Mouse (Mus musculus) neutrophil, adult 65 days (primary cell): ENCODE results near the gene Hist1h4j. TPM values are rescaled to one million over a fixed set of nuclear protein-coding genes. Genes with fewer than 3 reads are reported as not detected.

Source experiments
- total RNA-seq: library from RNA; stranded (reverse); gene quantifications from 2 replicates; pipeline ENCODE4 v1.2.4, GENCODE M21; 2023

Gene Hist1h4j
- 66.9 and 93.4 TPM in 2 replicates for total RNA-seq

DNA sequence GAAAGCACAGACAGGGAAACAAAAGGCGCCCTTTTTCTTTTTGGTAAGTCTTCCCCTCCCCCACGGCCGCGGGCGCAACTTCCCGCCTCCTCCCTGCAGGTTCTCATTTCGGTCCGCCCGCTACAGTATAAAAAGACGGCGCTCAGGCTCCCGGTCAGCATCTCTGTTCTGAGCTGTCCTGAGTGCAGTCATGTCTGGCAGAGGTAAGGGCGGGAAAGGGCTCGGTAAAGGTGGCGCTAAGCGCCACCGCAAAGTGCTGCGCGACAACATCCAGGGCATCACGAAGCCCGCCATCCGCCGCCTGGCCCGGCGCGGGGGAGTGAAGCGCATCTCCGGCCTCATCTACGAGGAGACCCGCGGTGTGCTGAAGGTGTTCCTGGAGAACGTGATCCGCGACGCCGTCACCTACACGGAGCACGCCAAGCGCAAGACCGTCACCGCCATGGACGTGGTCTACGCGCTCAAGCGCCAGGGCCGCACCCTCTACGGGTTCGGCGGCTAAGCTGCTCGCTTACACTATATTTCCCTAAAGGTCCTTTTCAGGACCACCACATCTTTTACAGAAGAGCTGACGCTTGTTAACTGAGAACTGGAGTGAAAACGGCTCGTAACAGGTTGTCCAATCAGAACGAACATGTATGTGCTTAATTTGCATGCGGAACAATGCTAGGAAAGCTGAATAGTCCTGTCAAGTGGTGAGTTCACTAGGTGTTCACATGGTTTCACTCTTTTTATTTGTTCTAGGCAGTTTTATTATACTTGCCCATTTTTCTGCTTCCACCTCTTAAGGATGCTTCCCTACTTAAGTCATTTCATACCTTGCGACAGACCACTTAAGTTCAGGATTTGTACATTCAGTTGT, at the start of gene Hist1h4j:
TSS of gene Hist1h4j (plus strand) at position 159 of the 862 bp plus-strand sequence.

DNA sequence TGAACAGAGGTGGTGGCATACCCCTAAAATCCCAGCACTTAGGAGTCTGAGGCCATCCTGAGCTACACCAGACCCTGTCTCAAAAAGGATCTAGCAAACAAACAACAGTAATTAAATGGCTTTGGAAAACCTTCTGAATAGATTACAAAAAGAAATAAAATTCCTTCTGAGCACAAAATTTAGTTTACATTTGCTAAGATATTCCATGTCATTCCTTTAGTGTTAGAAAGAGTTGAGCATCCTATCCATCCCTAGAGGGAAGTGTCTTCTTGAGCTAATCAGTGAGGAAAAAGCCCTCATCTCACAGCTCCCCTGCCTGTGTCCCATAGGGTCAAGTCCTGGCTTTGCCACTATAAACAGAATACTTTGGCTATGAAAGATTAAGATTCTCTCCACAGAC, 37.1 kb upstream of the Hist1h4j start, which contains the start of gene Olfr1359:
TSS of gene Olfr1359 (plus strand) at position 301 of the 400 bp plus-strand sequence.

GRCm38 (mm10) chr13:21715864-21716539, 18.9 kb upstream of the Hist1h4j start, which contains the start of the genes Hist1h2bl and Hist1h2ai:
Gene Hist1h2bl (minus strand): TSS chr13:21716143.
Gene Hist1h2ai (plus strand): TSS chr13:21716422.

GRCm38 (mm10) chr13:21717397-21718357, 17.2 kb upstream of the Hist1h4j start, which contains the start of gene Hist1h3h:
Gene Hist1h3h (plus strand): TSS chr13:21717659.

GRCm38 (mm10) chr13:21721757-21722372, 13.0 kb upstream of the Hist1h4j start, which contains the start of gene Hist1h2bm:
Gene Hist1h2bm (plus strand): TSS chr13:21722044.

GRCm38 (mm10) chr13:21750159-21751017, 15.5 kb downstream of the Hist1h4j start, which contains the start of gene Hist1h4k:
Gene Hist1h4k (minus strand): TSS chr13:21750505.

GRCm38 (mm10) chr13:21753524-21754285, 18.8 kb downstream of the Hist1h4j start, which contains the start of the genes Hist1h2ak and Hist1h2bn:
Gene Hist1h2ak (minus strand): TSS chr13:21753827.
Gene Hist1h2bn (plus strand): TSS chr13:21754123.

DNA sequence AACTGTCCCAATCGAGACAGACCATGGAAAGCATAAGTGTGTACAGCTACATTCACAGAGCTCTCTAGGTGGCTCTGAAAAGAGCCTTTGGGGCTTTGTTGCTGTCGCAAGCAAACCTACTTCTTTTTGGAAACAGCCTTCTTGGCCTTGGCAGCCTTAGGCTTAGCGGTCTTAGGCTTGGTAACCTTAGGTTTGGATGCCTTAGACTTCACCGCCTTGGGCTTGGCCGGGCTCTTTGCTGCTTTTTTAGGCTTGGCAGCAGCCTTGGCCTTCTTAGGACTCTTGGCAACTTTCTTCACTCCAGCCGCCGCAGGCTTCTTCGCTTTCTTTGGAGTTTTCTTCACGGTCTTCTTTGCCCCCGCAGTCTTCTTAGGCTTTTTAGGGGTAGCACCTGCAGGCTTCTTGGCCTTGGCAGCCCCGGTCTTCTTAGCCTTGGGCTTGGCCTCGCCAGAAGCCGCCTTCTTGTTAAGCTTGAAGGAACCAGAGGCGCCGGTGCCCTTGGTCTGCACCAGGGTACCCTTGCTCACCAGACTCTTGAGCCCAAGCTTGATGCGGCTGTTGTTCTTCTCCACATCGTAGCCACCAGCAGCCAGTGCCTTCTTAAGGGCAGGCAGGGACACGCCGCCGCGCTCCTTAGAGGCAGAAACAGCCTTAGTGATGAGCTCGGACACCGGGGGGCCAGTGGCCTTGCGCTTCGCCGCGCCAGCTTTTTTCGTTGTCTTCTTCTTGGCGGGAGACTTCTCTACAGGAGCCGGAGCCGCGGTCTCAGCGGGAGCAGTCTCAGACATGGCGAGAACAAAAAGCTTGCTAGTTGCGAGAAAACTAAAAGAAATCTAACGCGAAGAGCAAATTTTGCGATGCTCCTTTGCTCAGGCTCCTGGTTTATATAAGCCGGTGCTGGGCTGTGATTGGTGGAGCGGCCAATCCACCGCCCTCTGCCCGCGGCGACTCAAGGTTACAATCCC, 45.2 kb downstream of the Hist1h4j start, which contains the start of gene Hist1h1b:
TSS of gene Hist1h1b (minus strand) at position 859 of the 965 bp plus-strand sequence.

GRCm38 (mm10) chr13:21783255-21783617, 48.4 kb downstream of the Hist1h4j start, which contains the start of gene Hist1h3i:
Gene Hist1h3i (minus strand): TSS chr13:21783370.

Other genes with a start within 250 kb of the Hist1h4j start
- 4.7 and 5.3 TPM in 2 replicates for gene AK157302, start 239.8 kb upstream of the Hist1h4j start, total RNA-seq
- 9.1 and 10.0 TPM in 2 replicates for gene Gm11273, start 233.6 kb upstream of the Hist1h4j start, total RNA-seq
- gene Zkscan8, start 203.9 kb upstream of the Hist1h4j start, total RNA-seq = 2.6 and 3.3 TPM in 2 replicates
- gene Olfr1366, start 192.3 kb upstream of the Hist1h4j start, total RNA-seq = not detected in 2 replicates
- not detected in 2 replicates for gene Olfr1535, start 175.2 kb upstream of the Hist1h4j start, total RNA-seq
- not detected in 2 replicates for gene Olfr1364, start 153.3 kb upstream of the Hist1h4j start, total RNA-seq
- not detected in 2 replicates for gene Olfr1362, start 121.0 kb upstream of the Hist1h4j start, total RNA-seq
- gene Olfr11, start 92.5 kb upstream of the Hist1h4j start, total RNA-seq = not detected in 2 replicates
- gene Olfr1361, start 71.7 kb upstream of the Hist1h4j start, total RNA-seq = not detected in 2 replicates
- gene Olfr1360, start 57.7 kb upstream of the Hist1h4j start, total RNA-seq = not detected in 2 replicates
- gene Olfr1359, start 37.0 kb upstream of the Hist1h4j start, total RNA-seq = not detected in 2 replicates
- 555 and 664 TPM in 2 replicates for gene Hist1h2bl, start 18.9 kb upstream of the Hist1h4j start, total RNA-seq
- 246 and 285 TPM in 2 replicates for gene Hist1h2ai, start 18.6 kb upstream of the Hist1h4j start, total RNA-seq
- gene Hist1h3h, start 17.4 kb upstream of the Hist1h4j start, total RNA-seq = 883 and 948 TPM in 2 replicates
- 134 and 170 TPM in 2 replicates for gene Hist1h2bm, start 13.0 kb upstream of the Hist1h4j start, total RNA-seq
- 1,648 and 2,005 TPM in 2 replicates for gene Hist1h4k, start 15.4 kb downstream of the Hist1h4j start, total RNA-seq
- 280 and 284 TPM in 2 replicates for gene Hist1h2ak, start 18.8 kb downstream of the Hist1h4j start, total RNA-seq
- gene Hist1h2bn, start 19.1 kb downstream of the Hist1h4j start, total RNA-seq = 414 and 492 TPM in 2 replicates
- 343 and 349 TPM in 2 replicates for gene Hist1h1b, start 45.6 kb downstream of the Hist1h4j start, total RNA-seq
- gene Hist1h3i, start 48.3 kb downstream of the Hist1h4j start, total RNA-seq = 850 and 1,006 TPM in 2 replicates
- 108 and 113 TPM in 2 replicates for gene Hist1h2an, start 52.2 kb downstream of the Hist1h4j start, total RNA-seq
- 316 and 334 TPM in 2 replicates for gene Hist1h2bp, start 52.4 kb downstream of the Hist1h4j start, total RNA-seq
- 732 and 971 TPM in 2 replicates for gene Hist1h2bq, start 75.1 kb downstream of the Hist1h4j start, total RNA-seq
- 940 and 1,538 TPM in 2 replicates for gene Hist1h2ao, start 75.4 kb downstream of the Hist1h4j start, total RNA-seq
- 869 and 934 TPM in 2 replicates for gene Hist1h4m, start 76.7 kb downstream of the Hist1h4j start, total RNA-seq
- gene Hist1h4n, start 97.1 kb downstream of the Hist1h4j start, total RNA-seq = 196 and 307 TPM in 2 replicates
- gene Hist1h2ap, start 98.4 kb downstream of the Hist1h4j start, total RNA-seq = 286 and 375 TPM in 2 replicates
- gene Hist1h2br, start 98.7 kb downstream of the Hist1h4j start, total RNA-seq = 735 and 957 TPM in 2 replicates
- 0.36 and 0.54 TPM in 2 replicates for gene Zfp184, start 210.0 kb downstream of the Hist1h4j start, total RNA-seq
- not detected in 2 replicates for gene Pom121l2, start 246.1 kb downstream of the Hist1h4j start, total RNA-seq